Mouse (Mus musculus) olfactory bulb, adult 2 months (tissue): ENCODE data around the gene Ntf5.

Source experiments
- CTCF ChIP-seq: fragments of 200-500 bp; IDR thresholded peaks from 2 replicates; pipeline ENCODE4 v1.5.1; 2012; ENCODE audit warnings: low read depth, mild to moderate bottlenecking, low read length, moderate library complexity; ENCODE audit not compliant: insufficient read depth
- POLR2A ChIP-seq: fragments of 200-500 bp; IDR thresholded peaks from 2 replicates; pipeline ENCODE4 v1.6.1; 2012; ENCODE audit warnings: mild to moderate bottlenecking, low read depth, low read length, moderate library complexity; ENCODE audit not compliant: insufficient read depth

DNA sequence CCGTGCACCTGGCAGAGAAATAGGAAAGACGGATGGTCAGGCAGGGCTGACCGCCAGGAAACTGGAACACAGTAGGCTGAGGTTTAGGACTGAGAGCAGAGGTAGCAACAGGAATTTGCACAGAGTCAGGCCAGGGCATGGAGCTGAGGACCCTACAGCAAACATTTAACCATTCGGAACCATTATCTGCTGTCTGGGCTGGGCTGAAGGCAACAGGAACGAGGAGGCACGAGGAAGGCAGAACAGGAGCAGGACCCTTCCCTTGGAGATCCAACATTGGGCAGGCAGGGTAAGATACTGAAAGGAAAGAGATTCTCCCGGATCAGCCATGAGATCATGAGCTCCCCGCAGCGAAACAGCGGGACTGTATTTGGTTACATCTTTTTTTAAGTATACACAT, 5.7 kb upstream of the Ntf5 start:
- TF ChIP-seq CTCF: no peak
- TF ChIP-seq POLR2A: no peak
